Mouse (Mus musculus) frontal cortex, adult 2 months (tissue): ENCODE measurements around the gene Zfp618. TPM values are rescaled to one million over a fixed set of nuclear protein-coding genes. Genes with fewer than 3 reads are reported as not detected.
A peak's percentile ranks its signal among the peaks of the same experiment; 100 is the strongest.

Source experiments
- DNase-seq, 2 experiments: peaks; one replicate each; pipeline ENCODE4 v3.0.0; 2022; ENCODE audit warnings: low spot score in 1 of 2; ENCODE audit errors: extremely low spot score in 1 of 2
- polyA plus RNA-seq: library from polyadenylated mRNA; depleted of rRNA; stranded (reverse); fragments of >200 nt; gene quantifications from 2 replicates; pipeline ENCODE4 v1.2.3, GENCODE M21; 2012; rRNA removed

Zfp618 gene
- 3.8 and 4.0 TPM in 2 replicates for polyA plus RNA-seq

DNA sequence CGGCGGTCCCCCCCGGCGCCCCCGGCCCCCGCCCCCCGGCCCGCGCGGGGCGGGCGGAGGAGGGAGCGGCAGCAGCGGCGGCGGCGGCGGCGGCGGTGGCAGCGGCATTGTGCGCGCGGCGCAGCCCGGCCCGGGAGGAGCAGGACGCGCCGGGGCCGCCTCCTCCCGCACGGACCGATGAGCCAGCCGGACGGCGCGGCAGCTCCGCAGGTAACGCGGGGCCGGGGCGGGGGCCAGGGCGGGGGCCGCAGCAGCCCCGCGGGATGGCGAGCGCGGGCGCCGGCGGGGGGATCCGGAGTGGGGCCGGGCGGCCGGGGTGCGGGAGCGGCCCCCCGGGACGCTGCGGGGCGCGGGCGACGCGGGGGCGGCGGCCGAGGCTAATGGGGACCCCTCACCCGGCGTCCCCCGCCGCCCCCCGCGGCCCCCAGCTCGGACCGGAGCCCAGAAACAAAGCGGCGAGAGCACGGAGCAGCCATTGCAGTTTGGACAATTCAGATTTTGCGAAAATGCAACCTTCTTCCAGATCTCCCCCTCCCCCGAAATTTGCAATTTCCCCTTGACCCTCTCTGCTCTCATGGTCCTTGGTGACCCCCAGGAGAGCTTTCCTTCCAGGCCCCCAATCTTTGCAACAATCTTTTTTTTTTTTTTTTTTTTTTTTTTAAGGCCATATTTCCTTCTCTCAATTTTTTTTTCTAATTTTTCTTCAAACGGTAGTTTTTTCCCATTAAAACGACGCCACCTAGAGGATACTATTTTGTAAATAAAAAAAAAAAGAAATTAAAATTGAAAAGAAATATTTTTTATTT is at the start of gene Zfp618:
Gene Zfp618, plus strand, starts transcription at position 77 of the 806 bp plus-strand sequence.
- DNase-seq, result no peak

DNA sequence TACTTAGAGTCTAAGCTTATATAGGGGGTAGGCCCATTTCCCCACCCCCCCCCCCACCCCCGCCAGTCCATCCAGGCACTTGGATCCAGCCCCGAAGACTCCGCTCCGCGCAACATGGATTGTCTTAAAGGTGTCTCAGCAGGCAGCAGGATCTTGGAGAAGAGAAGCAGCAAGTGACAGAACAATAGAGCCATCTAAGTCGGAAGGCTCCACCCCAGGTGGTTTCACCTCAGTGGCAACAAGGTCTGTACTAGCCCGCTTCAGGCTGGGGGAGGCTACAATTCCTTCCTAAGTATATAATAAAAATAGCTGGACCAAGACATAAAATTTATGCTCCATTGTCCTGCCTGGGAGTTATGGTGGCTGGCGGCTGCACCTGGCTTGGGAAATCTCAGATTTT is 48.3 kb upstream of the Zfp618 start:
- DNase-seq, result no peak

DNA sequence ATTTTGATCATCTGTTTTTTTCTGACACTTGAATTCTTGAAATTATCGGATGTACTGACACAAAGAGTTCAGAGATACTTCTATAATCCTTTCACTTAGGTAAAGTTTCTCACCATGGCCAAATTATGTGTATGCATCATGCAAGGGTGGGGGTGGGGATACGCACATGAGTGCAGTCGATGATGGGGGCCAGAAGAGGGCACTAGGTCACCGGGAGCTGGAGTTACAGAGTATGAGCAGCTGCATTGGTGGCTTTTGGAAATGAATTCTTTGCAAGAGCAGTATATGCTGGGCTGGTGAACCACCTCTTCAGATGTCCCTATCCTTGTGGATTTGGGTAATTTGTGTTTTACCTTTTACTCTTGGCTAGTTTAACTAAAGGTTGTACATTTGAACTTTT is 31.6 kb upstream of the Zfp618 start:
- no peak for DNase-seq

DNA sequence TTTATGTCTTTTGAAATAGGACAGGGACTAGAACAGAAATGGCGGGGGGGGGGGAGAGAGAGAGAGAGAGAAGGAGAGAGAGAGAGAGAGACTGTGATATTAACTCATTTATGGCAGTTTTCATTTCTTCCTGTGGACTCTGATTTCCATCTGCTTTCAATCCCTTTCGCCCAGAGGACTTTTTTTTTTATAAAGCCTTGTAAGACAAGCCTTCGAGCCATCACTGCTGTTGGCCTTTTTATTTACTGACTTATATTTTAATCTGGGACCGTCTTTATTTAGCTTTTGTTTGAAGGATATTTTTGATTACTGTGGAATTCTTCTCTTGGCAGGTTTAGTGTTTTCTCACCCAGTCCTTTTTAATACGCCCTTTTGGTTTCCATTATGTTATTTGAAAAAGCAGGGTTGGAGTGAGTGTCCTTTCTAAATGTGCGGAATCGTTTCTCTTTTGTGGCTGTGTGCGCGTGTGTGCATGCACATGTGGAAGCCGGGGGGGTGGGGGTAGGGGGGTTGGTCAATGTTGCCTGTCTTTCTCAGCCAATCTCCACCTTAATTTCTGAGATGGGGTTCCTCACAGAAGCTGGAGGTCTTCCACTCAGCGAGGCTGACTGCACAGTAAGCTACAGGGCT is 29.7 kb upstream of the Zfp618 start:
- no peak for DNase-seq

DNA sequence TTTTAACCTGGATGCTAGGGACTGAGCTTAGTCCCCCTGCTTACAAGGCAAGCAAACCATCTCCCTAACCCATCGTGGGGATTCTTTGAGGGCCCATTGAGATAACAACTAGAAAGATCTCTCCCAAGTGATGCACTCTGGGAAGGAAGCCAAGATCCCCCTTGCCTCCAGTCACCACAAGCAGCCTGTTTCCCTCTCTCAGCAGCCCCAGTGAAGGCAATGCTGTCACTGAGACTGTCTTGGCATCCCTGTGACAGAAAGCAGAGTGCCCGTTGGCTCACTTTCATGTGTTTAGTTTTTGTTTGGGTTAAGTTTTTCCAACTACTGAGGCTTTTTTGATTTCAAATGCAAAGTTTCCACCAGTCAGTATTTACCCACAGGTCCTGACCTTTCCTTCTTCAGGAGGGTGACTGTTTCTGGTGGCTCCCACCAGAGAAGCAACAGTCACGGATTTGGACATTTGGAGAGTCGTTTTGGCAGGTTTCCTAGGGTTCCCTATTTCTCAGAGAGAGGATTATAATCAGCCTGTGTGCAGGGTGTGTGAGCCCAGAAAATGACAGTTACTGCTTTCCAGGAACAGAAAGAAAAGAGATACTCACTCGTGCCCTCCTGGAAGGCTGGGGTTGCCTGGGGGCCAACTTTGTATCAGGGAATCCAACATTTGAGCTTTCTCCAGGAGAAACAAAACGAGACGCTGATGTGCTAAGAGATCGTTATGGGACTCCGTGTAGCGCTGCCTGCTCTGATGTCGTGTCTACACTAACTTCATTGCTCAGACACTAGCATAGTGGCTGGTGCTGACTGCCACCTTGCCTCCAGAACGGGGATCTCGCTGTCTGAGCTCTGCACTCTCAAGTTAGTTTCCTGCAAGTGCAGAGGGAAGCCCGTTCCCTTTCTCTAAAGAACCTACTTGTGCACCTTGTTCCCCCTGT is 23.1 kb upstream of the Zfp618 start:
- DNase-seq, result no peak

DNA sequence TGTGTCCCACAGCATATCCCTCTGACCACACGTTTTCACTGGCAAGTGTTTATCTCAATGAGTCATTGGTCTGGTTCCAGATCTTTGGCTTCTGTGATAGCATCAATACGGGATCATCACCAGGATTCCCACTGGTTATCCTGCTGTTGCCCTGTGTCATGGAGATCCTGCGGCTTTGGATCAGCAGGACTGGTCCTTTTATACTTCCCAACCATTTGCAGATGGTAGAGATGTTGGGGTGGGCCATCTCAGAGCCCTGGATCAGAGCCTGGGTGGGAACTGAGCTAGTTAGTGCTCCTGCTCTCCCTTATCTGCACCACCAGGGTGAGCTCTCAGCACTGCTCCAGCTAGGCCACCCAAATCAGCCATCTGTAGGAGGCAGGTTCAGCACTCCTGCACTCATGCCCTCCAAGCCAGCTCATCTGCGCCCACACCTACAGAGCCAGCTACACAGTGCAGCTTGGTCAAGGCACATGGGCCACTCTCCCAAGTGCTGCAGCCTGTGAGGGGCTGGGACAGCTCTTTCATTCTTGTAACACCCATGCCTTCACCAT is 21.0 kb upstream of the Zfp618 start:
- DNase-seq, result no peak

DNA sequence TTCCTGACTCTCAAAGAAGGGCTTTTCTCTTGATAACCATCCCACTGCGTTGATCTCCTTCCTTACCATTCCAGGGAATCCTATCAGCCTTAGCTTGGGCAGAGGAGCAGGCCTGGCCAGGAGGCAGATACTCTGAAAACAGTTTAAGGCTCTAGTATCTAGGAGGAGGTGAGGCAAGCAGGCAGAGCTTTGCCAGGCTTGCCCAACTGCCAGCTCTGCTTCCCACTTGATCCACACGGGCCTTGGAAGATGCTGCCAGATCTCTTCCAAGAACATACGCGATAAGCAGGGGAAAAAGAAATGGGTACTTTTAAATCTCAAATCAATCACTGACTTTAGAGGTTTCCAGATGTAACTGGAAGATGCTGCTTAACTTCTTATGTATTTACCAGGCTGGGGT is 1.6 kb upstream of the Zfp618 start:
- DNase-seq, result peak in 1 of 2 experiments; percentile 25

DNA sequence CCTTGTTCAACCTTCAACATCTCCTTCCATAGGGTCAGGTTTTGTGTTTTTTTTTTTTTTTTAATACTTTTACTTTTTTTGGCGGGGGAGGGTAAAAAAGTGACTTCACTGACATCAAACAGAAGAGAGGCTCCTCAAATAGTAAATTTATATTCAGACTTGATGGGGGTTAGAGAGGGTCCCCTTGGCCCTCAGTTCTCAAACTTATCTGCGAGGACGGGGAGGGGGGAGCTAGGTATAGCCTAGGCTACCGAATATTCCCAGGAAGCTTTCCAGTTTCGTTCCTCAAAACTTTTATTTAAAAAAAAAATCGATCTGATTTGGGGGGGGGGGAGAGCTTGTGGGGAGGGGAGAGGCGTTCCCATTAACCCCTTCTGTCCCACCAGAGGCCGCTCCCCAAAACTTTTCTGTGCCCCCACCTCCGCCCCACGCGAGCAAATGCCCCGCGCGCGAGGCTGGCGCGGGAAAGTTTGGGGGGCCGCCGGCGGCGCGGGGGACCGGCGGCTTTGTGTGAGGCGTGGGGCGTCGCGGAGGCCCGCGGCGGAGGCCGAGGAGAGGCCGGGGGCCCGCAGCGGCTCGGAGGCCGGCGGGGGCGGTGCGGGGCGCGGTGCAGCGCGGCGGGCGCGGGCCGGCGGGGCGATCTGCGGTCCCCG is 403 bp upstream of the Zfp618 start:
- DNase-seq, result no peak

DNA sequence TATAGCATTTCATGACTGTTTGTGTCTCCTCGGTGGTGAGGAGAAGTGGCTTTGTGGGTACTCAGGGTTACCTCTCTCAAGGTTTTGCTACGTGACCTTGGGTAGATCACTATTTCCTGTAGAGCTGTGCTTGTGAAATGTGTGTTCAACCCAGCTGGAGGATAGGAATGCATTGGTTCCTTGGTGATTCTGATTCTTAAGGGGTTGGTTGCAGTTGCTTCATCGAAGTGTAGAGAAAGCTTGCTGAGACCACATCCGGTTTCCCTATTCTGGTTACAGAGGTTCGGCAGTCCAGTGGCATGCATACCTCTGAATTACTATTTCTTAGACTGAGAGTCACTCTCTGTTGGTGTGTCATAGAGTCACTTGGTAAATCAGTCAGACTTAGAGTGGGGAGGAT is 4.2 kb downstream of the Zfp618 start:
- DNase-seq, result no peak

DNA sequence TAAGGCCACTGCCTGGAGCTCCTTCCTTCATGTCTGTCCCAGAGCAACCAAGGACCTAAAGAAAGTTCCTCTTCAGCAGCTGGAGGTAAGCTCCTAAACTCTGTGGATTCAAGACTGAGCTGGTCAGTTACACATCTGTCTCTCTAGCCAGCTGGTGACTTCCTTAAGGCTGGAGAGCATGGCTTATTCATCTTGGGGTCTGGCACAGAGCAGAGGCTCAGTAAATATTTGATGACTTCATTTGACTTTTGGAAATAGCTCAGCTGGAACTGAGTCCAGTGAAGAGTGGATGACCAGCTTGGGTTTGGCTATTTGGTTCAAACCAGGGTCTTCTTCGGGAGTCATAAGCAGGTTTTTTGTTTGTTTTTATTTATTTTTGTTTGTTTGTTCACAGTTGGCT is 6.6 kb downstream of the Zfp618 start:
- no peak for DNase-seq

DNA sequence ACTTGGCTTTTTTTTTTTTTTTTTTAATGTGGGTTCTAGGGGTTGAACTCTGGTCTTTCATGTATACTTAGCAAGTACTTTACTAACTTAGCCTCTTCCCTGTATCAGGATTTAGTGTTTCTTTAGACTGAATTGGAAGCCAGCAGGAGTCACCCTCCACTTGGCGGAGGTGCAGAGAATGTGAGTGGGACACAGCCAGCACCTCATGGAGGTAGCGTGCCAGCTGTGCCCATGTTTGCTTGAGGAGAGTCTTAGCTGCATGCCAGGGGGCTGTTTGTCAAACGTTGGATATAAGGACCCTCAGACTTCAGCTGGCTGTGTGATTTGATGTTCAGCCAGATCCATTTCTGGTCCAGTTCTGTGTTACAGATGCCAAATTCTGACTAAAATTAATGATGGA is 7.7 kb downstream of the Zfp618 start:
- no peak for DNase-seq

DNA sequence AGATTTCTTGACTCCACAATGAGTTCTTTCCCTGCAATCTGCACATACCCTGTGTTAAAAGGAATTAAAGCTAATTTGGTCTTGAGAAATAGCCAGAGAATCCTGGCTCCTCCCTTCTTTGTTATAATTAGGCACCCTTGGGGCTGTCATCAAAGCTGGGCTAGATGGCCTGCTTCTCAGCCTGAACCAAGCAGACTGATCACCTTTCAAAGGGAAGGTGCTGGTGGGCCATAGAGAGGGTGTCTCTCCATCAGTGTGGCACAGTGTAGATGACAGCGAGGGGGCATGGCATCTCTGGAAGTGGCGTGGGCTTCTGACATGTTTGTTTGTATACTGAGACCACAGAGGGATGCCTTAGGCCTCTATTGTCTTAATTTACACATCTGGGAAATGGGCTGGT is 9.5 kb downstream of the Zfp618 start:
- DNase-seq, result no peak

DNA sequence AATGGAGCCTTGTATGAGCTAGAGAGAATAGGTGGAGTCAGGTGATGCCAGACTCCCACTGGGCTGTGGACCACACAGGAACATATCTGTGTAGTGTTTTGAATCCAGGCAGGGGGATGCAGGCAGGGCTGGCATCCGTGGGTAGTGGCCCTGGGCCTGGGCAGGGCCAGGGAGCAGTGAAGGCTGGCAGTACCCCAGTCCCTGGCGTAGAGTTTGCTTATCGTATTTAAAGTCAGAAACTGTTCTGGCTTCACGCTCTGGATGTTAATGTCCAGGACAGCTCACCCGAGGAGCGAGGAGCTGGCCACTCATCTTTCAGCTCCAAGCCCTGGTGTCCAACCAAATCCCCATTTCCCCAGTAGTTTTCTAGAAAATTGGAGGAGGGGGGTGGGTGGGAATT is 10.2 kb downstream of the Zfp618 start:
- no peak for DNase-seq

DNA sequence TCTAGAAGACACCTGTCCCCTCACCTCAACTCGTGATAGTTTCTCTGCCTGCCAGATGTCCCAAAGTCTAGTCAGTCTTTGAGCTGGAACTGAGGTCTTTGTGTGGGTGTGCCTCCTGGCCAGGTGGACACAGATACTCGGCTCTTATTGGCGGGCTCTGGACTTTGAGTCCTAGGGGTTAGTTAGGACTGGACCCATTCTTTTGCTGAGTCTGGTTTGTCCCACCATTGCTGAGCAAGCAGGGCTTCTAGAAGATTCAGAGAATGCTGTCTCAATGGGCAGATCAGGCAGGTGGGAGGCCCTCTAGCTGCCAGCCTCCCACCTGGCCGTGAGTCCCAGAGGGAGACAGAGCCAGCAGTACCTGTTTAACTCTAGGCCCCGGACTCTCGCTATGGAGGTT is 12.1 kb downstream of the Zfp618 start:
- DNase-seq, result no peak

DNA sequence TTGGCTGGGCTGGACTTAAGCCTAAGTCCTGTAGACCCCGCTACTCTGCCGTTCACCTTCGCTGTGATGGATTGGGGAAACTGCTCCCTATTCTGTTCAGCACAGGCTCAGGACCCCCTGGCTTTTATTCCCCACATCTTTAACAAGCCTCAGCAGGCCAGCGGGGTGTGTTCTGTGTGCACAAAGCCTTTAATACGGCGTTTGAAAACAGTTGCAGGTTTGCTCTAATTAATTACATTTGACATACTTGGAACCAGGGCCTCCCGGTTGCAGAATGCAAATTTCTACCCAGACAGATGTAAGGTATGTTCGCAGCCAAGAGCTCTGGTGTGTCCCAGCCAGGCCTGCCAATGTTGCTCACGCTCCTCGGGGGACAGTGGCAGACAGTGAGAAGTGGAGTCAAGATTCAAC is 13.1 kb downstream of the Zfp618 start:
- no peak for DNase-seq

DNA sequence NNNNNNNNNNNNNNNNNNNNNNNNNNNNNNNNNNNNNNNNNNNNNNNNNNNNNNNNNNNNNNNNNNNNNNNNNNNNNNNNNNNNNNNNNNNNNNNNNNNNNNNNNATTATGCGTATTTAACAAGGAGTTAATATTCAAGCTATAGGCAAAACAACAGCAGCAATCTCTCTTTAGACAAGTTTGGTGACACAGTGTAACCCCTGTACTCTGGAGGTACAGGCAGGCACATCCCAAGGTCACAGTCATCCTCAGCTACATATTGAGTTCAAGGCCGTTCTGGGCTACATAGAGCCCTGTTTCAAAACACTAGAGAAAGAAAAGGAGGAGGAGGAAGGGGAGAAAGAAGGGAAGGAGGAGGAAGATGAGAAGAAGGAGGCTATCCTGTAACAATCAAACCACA is 16.2 kb downstream of the Zfp618 start:
- no peak for DNase-seq

DNA sequence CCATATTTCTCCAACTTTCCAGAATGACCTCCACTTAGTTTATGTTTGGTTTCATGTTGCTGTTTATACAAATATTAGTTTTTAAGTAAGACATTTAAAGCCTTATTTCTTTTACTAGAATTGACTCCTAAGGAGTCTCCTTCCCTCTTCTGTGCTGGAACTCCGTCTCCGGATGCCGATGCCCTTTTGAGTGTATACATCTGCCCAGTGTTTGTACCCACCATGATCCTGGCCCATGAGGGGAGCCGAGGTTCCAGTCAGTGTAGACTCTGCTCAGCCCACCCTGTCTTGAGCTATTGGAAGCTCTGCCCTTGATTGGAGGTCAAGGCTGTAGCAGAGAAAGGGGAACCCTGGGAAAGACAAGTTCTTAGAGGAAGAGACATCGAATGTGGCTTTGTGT is 18.2 kb downstream of the Zfp618 start:
- no peak for DNase-seq

DNA sequence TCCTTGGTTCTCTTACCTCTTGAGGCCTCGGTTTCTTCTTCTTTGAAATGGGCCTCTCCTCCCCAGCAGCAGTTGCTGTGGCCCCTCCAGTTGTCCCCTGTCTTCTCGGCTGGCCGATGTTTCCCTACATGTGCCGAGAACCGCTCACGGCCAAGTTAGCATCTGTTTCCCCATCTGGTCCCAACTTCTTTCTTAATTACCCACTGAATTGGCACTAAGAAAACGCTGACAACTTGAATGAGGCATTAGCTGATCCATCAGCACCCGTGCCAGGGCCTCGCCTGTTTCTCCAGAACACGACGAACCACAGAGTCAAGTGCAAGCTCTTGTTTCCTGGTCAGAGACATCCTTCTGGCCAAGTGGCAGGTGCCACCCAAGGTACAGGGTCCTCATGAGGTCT is 26.0 kb downstream of the Zfp618 start:
- DNase-seq, result no peak

DNA sequence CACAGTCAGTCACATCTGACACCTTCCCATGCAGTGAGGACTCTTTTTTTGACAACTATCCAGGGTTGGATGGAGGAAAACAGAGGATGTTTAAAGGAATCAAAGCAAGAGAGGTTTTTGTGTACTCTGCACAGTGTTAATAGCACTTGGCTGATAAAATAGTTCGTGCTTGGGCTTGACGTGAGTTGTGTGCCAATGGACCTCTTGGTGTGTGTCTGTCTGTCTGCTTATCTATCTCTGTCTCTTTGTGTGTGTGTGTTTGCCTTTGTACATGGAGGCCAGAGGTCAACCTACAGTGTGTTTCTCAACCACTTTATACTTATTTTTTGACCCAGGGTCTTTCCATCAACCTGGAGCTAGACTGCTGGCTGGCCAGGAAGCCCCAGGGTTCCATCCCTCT is 27.8 kb downstream of the Zfp618 start:
- no peak for DNase-seq

DNA sequence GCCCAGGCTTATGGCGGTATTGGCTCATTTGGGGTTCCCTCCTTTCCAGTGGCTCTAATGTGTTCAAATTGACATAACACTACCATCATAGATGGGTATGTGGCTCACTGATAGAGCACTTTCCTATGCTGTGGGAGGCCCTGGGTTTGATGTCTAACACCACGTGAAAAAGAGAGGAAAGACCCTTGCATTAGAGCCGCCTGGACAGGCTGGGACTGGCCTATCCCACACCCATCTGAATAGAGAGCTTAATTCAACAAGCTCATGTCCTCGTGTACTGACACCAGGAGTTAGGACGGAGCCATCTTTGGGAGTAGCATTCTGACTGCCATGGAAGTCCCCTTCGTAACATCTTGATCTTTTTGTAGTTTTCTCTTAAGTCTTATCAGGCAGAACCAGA is 32.2 kb downstream of the Zfp618 start:
- DNase-seq, result no peak
